Mouse (Mus musculus) hindbrain, embryonic 15.5 days (tissue): ENCODE data around the gene Nek9. TPM values are rescaled to one million over a fixed set of nuclear protein-coding genes. Genes with fewer than 3 reads are reported as not detected.

Experiments used
- ATAC-seq: fragments of 200-750 bp; cut with Nextera tagmentation; 2 replicates; pipeline ENCODE4 v1.8.0; 2017; ENCODE audit warnings: low read depth, moderate number of reproducible peaks, moderate TSS enrichment; ENCODE audit not compliant: low FRiP score
- H3K27ac ChIP-seq: fragments of 300-500 bp; sonication (generic); replicated peaks from 2 replicates; pipeline ENCODE4 v1.5.1; 2015; ENCODE audit warnings: mild to moderate bottlenecking, inconsistent platforms
- H3K27me3 ChIP-seq: fragments of 300-500 bp; sonication (generic); 2 replicates; pipeline ENCODE4 v1.6.1; 2015; ENCODE audit warnings: control low read depth, inconsistent platforms
- H3K36me3 ChIP-seq: fragments of 300-500 bp; sonication (generic); 2 replicates; pipeline ENCODE4 v1.6.1; 2015; ENCODE audit warnings: control low read depth, inconsistent platforms
- H3K4me1 ChIP-seq: fragments of 300-500 bp; sonication (generic); replicated peaks from 2 replicates; pipeline ENCODE4 v1.6.1; 2015; ENCODE audit warnings: control low read depth, inconsistent platforms
- H3K4me2 ChIP-seq: fragments of 300-500 bp; sonication (generic); 2 replicates; pipeline ENCODE4 v1.6.1; 2015; ENCODE audit warnings: moderate library complexity, mild to moderate bottlenecking, inconsistent platforms
- H3K4me3 ChIP-seq: fragments of 300-500 bp; sonication (generic); 2 replicates; pipeline ENCODE4 v1.5.1; 2015; ENCODE audit warnings: mild to moderate bottlenecking, inconsistent platforms
- H3K9ac ChIP-seq: fragments of 300-500 bp; sonication (generic); 2 replicates; pipeline ENCODE4 v1.6.1; 2015; ENCODE audit warnings: inconsistent platforms
- H3K9me3 ChIP-seq: fragments of 300-500 bp; sonication (generic); 2 replicates; pipeline ENCODE4 v1.6.1; 2016; ENCODE audit warnings: control low read depth, inconsistent platforms
- WGBS: fragments of 180-500 bp; shearing (Covaris S2); methylation state at CpG from one replicate; pipeline ENCODE4 v1.1.7; 2015; 5-methylcytosine and 5-hydroxymethylcytosine counted together
- polyA plus RNA-seq: library from polyadenylated mRNA; unstranded; fragments of >200 nt; fragmentation: Nextera tagmentation; extraction: Ambion mirVana; gene quantifications from 2 replicates; pipeline ENCODE4 v1.2.1, GENCODE M21; 2015

Gene Nek9
- polyA plus RNA-seq, 1 experiment from 2014 or later = 12.4 TPM

DNA sequence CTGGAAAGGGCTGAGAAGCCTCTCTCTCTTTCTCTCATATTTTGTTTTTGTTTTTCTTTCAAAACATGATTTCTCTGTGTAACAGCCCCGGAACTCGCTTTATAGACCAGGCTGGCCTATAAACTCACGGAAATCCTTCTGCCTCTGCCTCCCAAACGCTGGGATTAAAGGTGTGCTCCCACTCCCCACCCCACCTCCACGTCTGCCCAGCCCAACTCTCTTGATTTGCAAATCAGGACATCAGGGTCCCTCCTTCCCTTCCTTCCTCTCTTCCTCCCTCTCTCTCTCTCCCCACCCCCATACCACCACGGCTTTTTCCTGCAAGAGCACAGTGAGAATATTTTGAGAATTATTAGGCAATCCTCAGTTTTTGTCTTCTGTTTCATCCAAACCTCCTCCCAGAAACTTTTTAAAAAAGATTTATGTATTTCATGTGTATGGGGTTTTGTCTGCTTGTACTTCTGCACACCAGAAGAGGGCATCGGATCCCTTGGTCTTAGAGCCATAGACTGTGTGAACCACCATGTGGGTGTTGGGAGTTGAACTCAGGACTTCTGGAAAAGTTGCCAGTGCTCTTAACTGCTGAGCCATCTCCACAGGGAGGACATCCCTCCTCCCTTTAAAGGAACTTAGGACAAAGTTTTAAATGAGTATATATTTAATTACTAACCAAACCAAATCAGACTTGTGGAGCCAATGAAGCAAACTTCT is 67.9 kb downstream of the Nek9 start:
- Histone ChIP-seq H3K9ac (no peak overlapping the region), H3K36me3 (peaks cover 3% of the 10 kb centered on the region; the same call in 1 of the 2 replicates), H3K27ac (no peak overlapping the region), H3K4me2 (peak overlapping the region; percentile 66; the same call in 1 of the 2 replicates), H3K4me1 (peaks cover 9% of the 10 kb centered on the region), H3K9me3 (no peaks in the 10 kb centered on the region), H3K27me3 (no peaks in the 10 kb centered on the region), H3K4me3 (no peak overlapping the region)
- no peak for ATAC-seq
- 76% methylated on average over 7 of the region's 7 CpGs for WGBS

DNA sequence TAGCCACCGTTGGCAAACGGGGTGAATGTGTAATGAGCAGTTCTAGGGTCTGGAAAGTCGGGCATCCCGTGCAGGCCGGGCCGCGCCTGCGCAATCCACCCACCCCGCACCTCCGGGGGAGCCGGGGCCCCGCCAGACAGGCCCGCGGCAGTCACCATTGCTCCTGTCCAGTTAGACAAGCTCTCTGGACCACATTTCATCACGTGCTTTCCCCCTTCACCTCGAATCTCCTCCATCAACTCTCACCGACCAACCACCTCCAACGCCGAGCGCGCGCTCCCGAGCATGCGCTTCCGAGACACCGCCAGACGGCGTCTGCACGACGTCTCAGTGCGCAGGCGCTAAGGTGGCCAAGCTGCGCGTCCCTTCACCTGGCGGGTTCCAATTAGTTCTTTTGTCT is 68.8 kb downstream of the Nek9 start, which contains the start of gene Mlh3:
Gene Mlh3, minus strand, starts transcription at position 281 of the 400 bp plus-strand sequence.
- H3K36me3 ChIP-seq = peaks cover 3% of the 10 kb centered on the region; the same call in 1 of the 2 replicates
- no peaks in the 10 kb centered on the region for H3K27me3 ChIP-seq
- WGBS = under 1% methylated on average over 35 of the region's 35 CpGs
- H3K9me3 ChIP-seq = no peaks in the 10 kb centered on the region
- H3K4me2 ChIP-seq = peak within 1 kb of the TSS; percentile 66
- peak; percentile 95 for ATAC-seq
- peak within 1 kb of the TSS; percentile 51 for H3K9ac ChIP-seq
- H3K4me3 ChIP-seq = peak within 1 kb of the TSS; percentile 48
- peak within 1 kb of the TSS; percentile 83 for H3K27ac ChIP-seq
- peaks cover 9% of the 10 kb centered on the region for H3K4me1 ChIP-seq

DNA sequence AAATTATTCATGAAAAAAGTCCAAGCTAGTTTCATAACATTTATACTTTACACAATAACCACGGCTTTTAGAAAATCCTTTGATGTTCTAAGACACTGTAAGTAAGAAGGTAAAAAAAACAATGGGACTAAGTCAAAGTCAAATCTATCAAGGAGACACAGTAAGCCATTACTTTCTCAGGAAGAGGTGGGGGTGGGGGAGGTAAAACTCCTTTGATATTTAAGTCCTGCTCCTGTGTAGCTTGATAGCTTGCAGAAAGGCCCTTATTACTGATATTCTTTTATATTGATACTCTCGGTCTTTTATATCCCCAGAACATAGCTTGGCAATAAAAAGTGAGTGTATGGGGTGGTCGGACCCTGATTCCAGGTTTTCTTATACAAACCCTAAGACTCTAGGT is 69.3 kb downstream of the Nek9 start:
- Histone ChIP-seq H3K27ac (peak overlapping the region; percentile 83), H3K4me3 (peak overlapping the region; percentile 48), H3K36me3 (peaks cover 3% of the 10 kb centered on the region; the same call in 1 of the 2 replicates), H3K27me3 (no peaks in the 10 kb centered on the region), H3K9ac (peak overlapping the region; percentile 51), H3K4me2 (peak overlapping the region; percentile 66), H3K9me3 (no peaks in the 10 kb centered on the region), H3K4me1 (peaks cover 9% of the 10 kb centered on the region)
- 63% methylated on average over 3 of the region's 3 CpGs for WGBS
- no peak for ATAC-seq

DNA sequence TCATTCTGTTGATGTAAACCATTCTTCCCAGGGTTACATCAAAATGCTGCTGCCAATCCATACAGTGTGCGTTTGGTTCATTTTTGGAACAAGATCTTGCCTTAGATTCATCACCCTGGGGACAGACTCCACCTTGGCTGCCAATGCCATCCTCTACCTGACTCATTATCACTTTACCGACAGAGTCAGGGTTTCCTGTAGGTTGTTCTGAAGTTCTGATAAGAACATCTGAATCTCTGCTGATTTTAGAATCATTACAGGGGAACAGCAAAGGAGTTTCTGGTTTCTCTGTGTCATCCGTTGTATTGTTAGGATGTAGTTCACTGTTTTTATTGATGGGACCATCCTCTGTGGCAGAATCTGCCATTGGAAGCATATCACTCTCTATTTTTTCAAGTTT is 72.9 kb downstream of the Nek9 start:
- no peak overlapping the region for H3K4me3 ChIP-seq
- H3K9ac ChIP-seq = no peak overlapping the region
- 93% methylated on average over 3 of the region's 3 CpGs for WGBS
- no peak overlapping the region for H3K4me2 ChIP-seq
- no peaks in the 10 kb centered on the region for H3K9me3 ChIP-seq
- H3K4me1 ChIP-seq = peaks cover 15% of the 10 kb centered on the region
- no peak overlapping the region for H3K27ac ChIP-seq
- no peak for ATAC-seq
- H3K36me3 ChIP-seq = peaks cover 3% of the 10 kb centered on the region; the same call in 1 of the 2 replicates
- no peaks in the 10 kb centered on the region for H3K27me3 ChIP-seq

DNA sequence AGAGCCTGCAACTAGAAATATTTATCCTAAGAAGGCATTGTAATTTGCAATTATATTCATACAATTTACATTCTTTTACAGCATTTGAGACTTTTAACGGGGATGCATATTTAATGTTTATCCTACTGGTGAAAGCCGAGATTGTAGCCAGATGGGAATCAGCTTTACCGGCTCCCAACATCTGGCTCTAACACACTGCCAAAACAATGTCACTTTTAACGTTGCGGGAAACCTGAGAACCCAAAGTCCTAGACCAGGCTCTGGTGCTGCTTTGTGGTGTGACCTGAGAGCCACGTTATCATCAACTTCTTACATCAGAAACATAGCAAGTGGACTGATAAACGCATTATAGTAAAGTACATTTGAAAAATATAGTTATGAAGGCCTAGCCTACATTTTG is 74.2 kb downstream of the Nek9 start:
- H3K36me3 ChIP-seq = peaks cover 3% of the 10 kb centered on the region; the same call in 1 of the 2 replicates
- H3K4me1 ChIP-seq = peaks cover 9% of the 10 kb centered on the region
- no peak overlapping the region for H3K4me3 ChIP-seq
- no peaks in the 10 kb centered on the region for H3K9me3 ChIP-seq
- H3K9ac ChIP-seq = no peak overlapping the region
- 64% methylated on average over 7 of the region's 7 CpGs for WGBS
- H3K4me2 ChIP-seq = no peak overlapping the region
- H3K27ac ChIP-seq = no peak overlapping the region
- no peaks in the 10 kb centered on the region for H3K27me3 ChIP-seq
- ATAC-seq = no peak

DNA sequence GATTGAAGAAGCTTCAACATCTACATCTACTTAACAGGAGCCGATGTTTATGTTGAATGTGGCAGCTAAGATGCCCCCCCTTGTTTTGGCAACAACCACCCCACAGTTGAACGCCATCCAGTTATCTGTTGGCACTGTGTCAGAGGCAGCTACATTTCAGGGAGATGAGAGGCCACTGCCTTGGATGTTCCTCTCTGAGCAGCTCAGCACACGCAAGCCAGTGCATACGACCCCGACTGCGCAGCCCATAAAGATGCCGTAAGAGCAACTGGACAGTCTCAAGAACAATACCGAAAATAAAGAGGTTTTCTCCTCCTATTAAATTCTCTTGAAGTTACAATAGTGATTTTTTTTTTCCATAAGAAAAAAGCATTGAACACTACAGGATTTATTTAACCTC is 74.6 kb downstream of the Nek9 start:
- Histone ChIP-seq H3K27ac (no peak overlapping the region), H3K9ac (no peak overlapping the region), H3K27me3 (no peaks in the 10 kb centered on the region), H3K9me3 (no peaks in the 10 kb centered on the region), H3K4me1 (0 out of 2 replicates have a peak, but pooled peaks cover 6% of the 10 kb centered on the region), H3K36me3 (peaks cover 3% of the 10 kb centered on the region; the same call in 1 of the 2 replicates), H3K4me2 (no peak overlapping the region), H3K4me3 (no peak overlapping the region)
- ATAC-seq = no peak
- WGBS = 73% methylated on average over 8 of the region's 8 CpGs

DNA sequence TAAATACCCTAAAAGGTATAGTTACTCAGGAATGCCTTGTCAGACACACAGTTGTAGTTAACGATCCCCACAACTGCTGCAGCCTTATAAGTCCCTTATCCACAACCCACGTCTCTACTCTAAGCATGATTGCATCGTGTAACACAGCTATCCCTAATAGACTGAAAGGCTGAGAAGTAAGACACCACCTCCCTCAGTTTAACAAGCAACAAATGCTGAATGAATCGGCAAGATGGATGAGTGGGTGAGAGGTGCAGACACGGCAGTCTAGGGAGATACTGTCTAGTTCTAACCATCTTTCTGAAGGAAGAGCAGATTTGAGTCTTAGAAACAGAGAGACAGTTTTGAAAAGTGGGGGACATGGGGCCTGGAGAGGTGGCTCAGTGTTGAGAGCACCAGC is 76.0 kb downstream of the Nek9 start:
- no peak overlapping the region for H3K4me2 ChIP-seq
- H3K9ac ChIP-seq = no peak overlapping the region
- H3K9me3 ChIP-seq = no peaks in the 10 kb centered on the region
- 0 out of 2 replicates have a peak, but pooled peaks cover 6% of the 10 kb centered on the region for H3K4me1 ChIP-seq
- peaks cover 5% of the 10 kb centered on the region for H3K36me3 ChIP-seq
- H3K27me3 ChIP-seq = no peaks in the 10 kb centered on the region
- ATAC-seq = no peak
- no peak overlapping the region for H3K27ac ChIP-seq
- no peak overlapping the region for H3K4me3 ChIP-seq
- 76% methylated on average over 5 of the region's 5 CpGs for WGBS

DNA sequence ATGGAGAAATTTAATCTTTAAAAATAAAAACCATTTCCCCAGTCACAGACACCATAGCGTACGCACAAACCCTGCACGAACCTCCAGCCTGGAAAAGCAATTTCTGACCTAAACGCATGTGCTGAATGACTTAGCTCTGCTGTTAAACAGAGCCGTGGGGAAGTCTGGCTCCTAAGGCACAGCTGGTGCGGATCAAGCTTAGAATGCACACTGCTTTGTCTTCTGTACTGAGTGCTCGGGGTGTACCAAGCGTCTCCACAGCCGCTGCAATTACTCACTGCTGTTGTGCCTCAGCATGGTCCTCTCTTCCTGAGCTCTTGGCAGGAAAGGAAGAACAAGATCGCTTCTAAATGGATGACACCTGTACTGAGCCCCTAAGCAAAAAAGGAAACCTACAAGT is 76.7 kb downstream of the Nek9 start:
- peak; percentile 30; the same call in 1 of the 2 replicates for ATAC-seq
- no peak overlapping the region for H3K9ac ChIP-seq
- no peak overlapping the region for H3K27ac ChIP-seq
- H3K27me3 ChIP-seq = no peaks in the 10 kb centered on the region
- H3K36me3 ChIP-seq = peaks cover 9% of the 10 kb centered on the region
- WGBS = 31% methylated on average over 10 of the region's 10 CpGs
- no peak overlapping the region for H3K4me2 ChIP-seq
- no peaks in the 10 kb centered on the region for H3K9me3 ChIP-seq
- 0 out of 2 replicates have a peak, but pooled peaks cover 6% of the 10 kb centered on the region for H3K4me1 ChIP-seq
- no peak overlapping the region for H3K4me3 ChIP-seq

DNA sequence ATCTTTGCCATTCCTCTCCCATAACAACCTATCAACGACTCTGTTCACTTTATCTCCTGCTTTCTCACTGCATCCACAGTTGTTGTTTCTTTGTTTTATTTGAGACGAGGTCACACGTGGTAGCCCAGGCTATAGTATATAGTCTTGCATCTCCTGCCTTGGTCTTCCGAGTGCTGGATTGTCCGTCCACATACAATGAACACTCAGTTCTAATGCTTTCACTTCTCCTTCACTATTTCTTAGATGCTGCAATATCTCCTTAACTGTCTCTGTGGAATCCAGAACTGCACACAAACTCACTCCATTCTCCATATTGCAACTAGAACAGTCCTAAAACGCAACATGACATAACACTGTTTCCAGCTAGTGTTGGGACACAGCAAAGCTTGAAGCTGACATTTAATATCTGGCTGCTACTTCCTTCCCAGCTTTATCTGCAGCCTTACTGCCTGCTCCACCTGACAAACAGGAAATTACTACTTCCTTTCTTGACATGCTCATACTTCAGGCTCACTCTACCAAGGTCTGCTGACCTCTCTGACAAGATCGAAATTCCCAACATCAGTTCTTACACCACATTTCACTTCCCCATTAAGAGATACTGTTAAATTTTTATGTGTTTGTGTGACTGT is 82.0 kb downstream of the Nek9 start:
- Histone ChIP-seq H3K4me2 (no peak overlapping the region), H3K4me3 (no peak overlapping the region), H3K36me3 (peaks cover 5% of the 10 kb centered on the region; the same call in 1 of the 2 replicates), H3K4me1 (no peaks in the 10 kb centered on the region), H3K9me3 (no peaks in the 10 kb centered on the region), H3K27me3 (no peaks in the 10 kb centered on the region), H3K9ac (no peak overlapping the region), H3K27ac (no peak overlapping the region)
- 81% methylated on average over 7 of the region's 7 CpGs for WGBS
- no peak for ATAC-seq

DNA sequence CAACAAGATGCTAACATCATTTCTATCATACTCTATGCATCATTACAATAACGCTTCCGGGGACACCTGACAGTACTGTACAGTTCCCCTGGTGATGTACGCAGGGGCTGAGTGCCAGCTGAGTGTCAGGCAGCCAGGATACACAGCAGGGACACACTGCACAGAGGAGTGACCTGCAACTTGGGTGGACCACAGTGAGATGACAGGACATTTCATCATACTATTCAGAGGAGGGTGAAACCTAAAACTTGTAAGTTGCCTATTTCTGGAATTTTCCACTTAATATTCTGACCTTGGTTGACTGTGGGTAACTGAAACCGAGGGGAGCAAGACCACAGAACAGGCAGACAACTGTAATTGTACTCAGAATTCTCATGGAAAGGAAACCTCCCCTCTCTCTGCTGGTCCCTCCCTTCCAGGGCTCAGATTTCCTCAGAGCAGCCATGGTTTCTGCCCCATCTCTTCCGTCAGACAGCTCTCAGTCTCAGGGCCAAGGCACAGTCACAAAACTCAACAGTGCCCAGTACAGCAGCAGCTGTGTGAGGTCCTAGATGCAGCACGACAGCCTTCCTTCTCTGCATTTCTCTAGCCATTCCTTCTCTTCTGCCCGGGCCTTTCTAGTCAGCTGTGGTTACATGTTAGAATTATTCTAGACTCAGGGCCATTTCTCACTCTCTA is 82.9 kb downstream of the Nek9 start:
- Histone ChIP-seq H3K9ac (no peak overlapping the region), H3K27me3 (no peaks in the 10 kb centered on the region), H3K4me3 (no peak overlapping the region), H3K36me3 (peaks cover 5% of the 10 kb centered on the region; the same call in 1 of the 2 replicates), H3K4me2 (no peak overlapping the region), H3K9me3 (no peaks in the 10 kb centered on the region), H3K27ac (no peak overlapping the region), H3K4me1 (no peaks in the 10 kb centered on the region)
- no peak for ATAC-seq
- WGBS = 68% methylated on average over 7 of the region's 7 CpGs

DNA sequence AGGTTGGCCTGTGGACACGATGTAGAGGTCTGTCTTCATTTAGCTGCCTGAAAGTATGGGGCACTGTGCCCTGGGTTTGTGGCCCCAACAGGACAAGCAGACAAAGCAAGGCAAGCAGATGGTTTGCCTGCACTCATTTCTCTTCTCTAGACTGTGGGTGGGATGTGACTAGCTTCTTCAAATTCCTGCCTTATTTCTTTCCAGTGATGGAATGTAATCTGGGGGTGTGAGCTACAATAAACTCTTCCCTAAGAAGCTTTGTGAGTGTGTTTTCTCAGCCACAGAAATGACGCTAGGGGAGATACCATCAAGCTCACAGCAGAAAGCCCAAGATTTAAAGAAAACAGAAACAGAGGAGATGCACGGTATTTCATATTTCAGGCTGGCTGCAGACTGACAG is 87.1 kb downstream of the Nek9 start:
- 90% methylated on average over 3 of the region's 3 CpGs for WGBS
- H3K27ac ChIP-seq = no peak overlapping the region
- ATAC-seq = no peak

More for the DNA sequence above, 87.1 kb downstream of the Nek9 start:
- Histone ChIP-seq H3K36me3 (peaks cover 4% of the 10 kb centered on the region; the same call in 1 of the 2 replicates), H3K4me3 (no peak overlapping the region), H3K9me3 (no peaks in the 10 kb centered on the region), H3K9ac (no peak overlapping the region), H3K4me1 (no peaks in the 10 kb centered on the region), H3K4me2 (no peak overlapping the region), H3K27me3 (no peaks in the 10 kb centered on the region)
